Mouse (Mus musculus): Measurements from ENCODE around the gene Abcf1. TPM values are rescaled to one million over a fixed set of nuclear protein-coding genes. Genes with fewer than 3 reads are reported as not detected.
A peak's percentile ranks its signal among the peaks of the same experiment; 100 is the strongest.

Abcf1 gene
- polyA plus RNA-seq, 1 experiment from 2014 or later = 72.1 TPM

GRCm38 (mm10) chr17:36000349-36000748 is 30.8 kb upstream of the Abcf1 start:
- Histone ChIP-seq H3K4me2 (ENCODE audit: low read depth, low read length) (no peak overlapping the region), H3K4me1 (ENCODE audit: control insufficient read depth, insufficient read depth, low read length) (peaks cover 3% of the 10 kb centered on the region; the same call in 1 of the 2 replicates), H3K9me3 (ENCODE audit: control insufficient read depth, low read length) (no peaks in the 10 kb centered on the region), H3K36me3 (ENCODE audit: control insufficient read depth, insufficient read depth, low read length) (no peaks in the 10 kb centered on the region), H3K27me3 (replicated peaks; ENCODE audit: control insufficient read depth, insufficient read depth, low read length) (no peaks in the 10 kb centered on the region), H3K9ac (ENCODE audit: low read depth, low read length) (no peak overlapping the region), H3K27ac (replicated peaks; ENCODE audit: low read depth, low read length) (no peak overlapping the region), H3K4me3 (ENCODE audit: low read depth, low read length) (no peak overlapping the region)
- ATAC-seq (ENCODE audit: low read depth) = no peak
- 85% methylated on average over 4 of the region's 4 CpGs for WGBS
- DNase-seq (ENCODE audit: low spot score) = no peak

GRCm38 (mm10) chr17:35999356-35999755 is 29.8 kb upstream of the Abcf1 start:
- H3K27me3 ChIP-seq (replicated peaks; ENCODE audit: control insufficient read depth, insufficient read depth, low read length) = no peaks in the 10 kb centered on the region
- H3K9me3 ChIP-seq (ENCODE audit: control insufficient read depth, low read length) = no peaks in the 10 kb centered on the region
- H3K27ac ChIP-seq (replicated peaks; ENCODE audit: low read depth, low read length) = no peak overlapping the region
- peaks cover 4% of the 10 kb centered on the region; the same call in 1 of the 2 replicates for H3K4me1 ChIP-seq (ENCODE audit: control insufficient read depth, insufficient read depth, low read length)
- WGBS = 88% methylated on average over 7 of the region's 7 CpGs
- ATAC-seq (ENCODE audit: low read depth) (no peak), DNase-seq (ENCODE audit: low spot score) (no peak)
- no peaks in the 10 kb centered on the region for H3K36me3 ChIP-seq (ENCODE audit: control insufficient read depth, insufficient read depth, low read length)
- no peak overlapping the region for H3K4me2 ChIP-seq (ENCODE audit: low read depth, low read length)
- H3K4me3 ChIP-seq (ENCODE audit: low read depth, low read length) = no peak overlapping the region
- no peak overlapping the region for H3K9ac ChIP-seq (ENCODE audit: low read depth, low read length)

- H3K4me2 ChIP-seq (ENCODE audit: low read depth, low read length) = no peak overlapping the region
- WGBS = 94% methylated on average over 6 of the region's 6 CpGs
Measured at GRCm38 (mm10) chr17:35998545-35999305, 29.2 kb upstream of the Abcf1 start.

GRCm38 (mm10) chr17:35997713-35998510 is 28.4 kb upstream of the Abcf1 start:
- Histone ChIP-seq H3K4me2 (ENCODE audit: low read depth, low read length) (no peak overlapping the region), H3K36me3 (ENCODE audit: control insufficient read depth, insufficient read depth, low read length) (no peaks in the 10 kb centered on the region), H3K9ac (ENCODE audit: low read depth, low read length) (no peak overlapping the region), H3K4me1 (ENCODE audit: control insufficient read depth, insufficient read depth, low read length) (peaks cover 4% of the 10 kb centered on the region; the same call in 1 of the 2 replicates), H3K27ac (replicated peaks; ENCODE audit: low read depth, low read length) (no peak overlapping the region), H3K4me3 (ENCODE audit: low read depth, low read length) (no peak overlapping the region), H3K27me3 (replicated peaks; ENCODE audit: control insufficient read depth, insufficient read depth, low read length) (no peaks in the 10 kb centered on the region), H3K9me3 (ENCODE audit: control insufficient read depth, low read length) (no peaks in the 10 kb centered on the region)
- DNase-seq (ENCODE audit: low spot score) = peak; percentile 20
- no peak for ATAC-seq (ENCODE audit: low read depth)
- WGBS = 46% methylated on average over 12 of the region's 12 CpGs

More at GRCm38 (mm10) chr17:35998545-35999305, 29.2 kb upstream of the Abcf1 start:
- Histone ChIP-seq H3K27me3 (replicated peaks; ENCODE audit: control insufficient read depth, insufficient read depth, low read length) (no peaks in the 10 kb centered on the region), H3K9ac (ENCODE audit: low read depth, low read length) (no peak overlapping the region), H3K27ac (replicated peaks; ENCODE audit: low read depth, low read length) (no peak overlapping the region), H3K4me1 (ENCODE audit: control insufficient read depth, insufficient read depth, low read length) (peaks cover 4% of the 10 kb centered on the region; the same call in 1 of the 2 replicates), H3K36me3 (ENCODE audit: control insufficient read depth, insufficient read depth, low read length) (no peaks in the 10 kb centered on the region), H3K9me3 (ENCODE audit: control insufficient read depth, low read length) (no peaks in the 10 kb centered on the region), H3K4me3 (ENCODE audit: low read depth, low read length) (no peak overlapping the region)
- DNase-seq (ENCODE audit: low spot score) (no peak), ATAC-seq (ENCODE audit: low read depth) (no peak)

GRCm38 (mm10) chr17:35996949-35997348 is 27.4 kb upstream of the Abcf1 start:
- Histone ChIP-seq H3K9me3 (ENCODE audit: control insufficient read depth, low read length) (no peaks in the 10 kb centered on the region), H3K4me1 (ENCODE audit: control insufficient read depth, insufficient read depth, low read length) (peaks cover 4% of the 10 kb centered on the region; the same call in 1 of the 2 replicates), H3K4me2 (ENCODE audit: low read depth, low read length) (no peak overlapping the region), H3K36me3 (ENCODE audit: control insufficient read depth, insufficient read depth, low read length) (no peaks in the 10 kb centered on the region), H3K27me3 (replicated peaks; ENCODE audit: control insufficient read depth, insufficient read depth, low read length) (no peaks in the 10 kb centered on the region), H3K27ac (replicated peaks; ENCODE audit: low read depth, low read length) (no peak overlapping the region), H3K4me3 (ENCODE audit: low read depth, low read length) (no peak overlapping the region), H3K9ac (ENCODE audit: low read depth, low read length) (no peak overlapping the region)
- 3% methylated on average over 11 of the region's 11 CpGs for WGBS
- DNase-seq (ENCODE audit: low spot score) (peak; percentile 94), ATAC-seq (ENCODE audit: low read depth) (peak; percentile 64)

GRCm38 (mm10) chr17:35994879-35995240 is 25.3 kb upstream of the Abcf1 start:
- WGBS = 3% methylated on average over 14 of the region's 14 CpGs
- ATAC-seq (ENCODE audit: low read depth) (no peak), DNase-seq (ENCODE audit: low spot score) (no peak)
- Histone ChIP-seq H3K9ac (ENCODE audit: low read depth, low read length) (peak overlapping the region; percentile 59), H3K4me2 (ENCODE audit: low read depth, low read length) (peak overlapping the region; percentile 71), H3K4me3 (ENCODE audit: low read depth, low read length) (peak overlapping the region; percentile 46), H3K9me3 (ENCODE audit: control insufficient read depth, low read length) (no peaks in the 10 kb centered on the region), H3K27me3 (replicated peaks; ENCODE audit: control insufficient read depth, insufficient read depth, low read length) (no peaks in the 10 kb centered on the region), H3K27ac (replicated peaks; ENCODE audit: low read depth, low read length) (no peak overlapping the region), H3K36me3 (ENCODE audit: control insufficient read depth, insufficient read depth, low read length) (no peaks in the 10 kb centered on the region), H3K4me1 (ENCODE audit: control insufficient read depth, insufficient read depth, low read length) (peaks cover 4% of the 10 kb centered on the region; the same call in 1 of the 2 replicates)

GRCm38 (mm10) chr17:35994175-35994878 is 24.8 kb upstream of the Abcf1 start:
- peak overlapping the region; percentile 46 for H3K4me3 ChIP-seq (ENCODE audit: low read depth, low read length)
- peaks cover 4% of the 10 kb centered on the region for H3K36me3 ChIP-seq (ENCODE audit: control insufficient read depth, insufficient read depth, low read length)
- H3K4me1 ChIP-seq (ENCODE audit: control insufficient read depth, insufficient read depth, low read length) = peaks cover 4% of the 10 kb centered on the region; the same call in 1 of the 2 replicates
- peak overlapping the region; percentile 71 for H3K4me2 ChIP-seq (ENCODE audit: low read depth, low read length)
- H3K9ac ChIP-seq (ENCODE audit: low read depth, low read length) = peak overlapping the region; percentile 59
- H3K27ac ChIP-seq (replicated peaks; ENCODE audit: low read depth, low read length) = peak overlapping the region; percentile 59
- peak; percentile 95 for DNase-seq (ENCODE audit: low spot score)
- H3K9me3 ChIP-seq (ENCODE audit: control insufficient read depth, low read length) = no peaks in the 10 kb centered on the region
- ATAC-seq (ENCODE audit: low read depth) = peak; percentile 70
- WGBS = 3% methylated on average over 31 of the region's 31 CpGs
- no peaks in the 10 kb centered on the region for H3K27me3 ChIP-seq (replicated peaks; ENCODE audit: control insufficient read depth, insufficient read depth, low read length)

GRCm38 (mm10) chr17:35993675-35994074 is 24.1 kb upstream of the Abcf1 start:
- Histone ChIP-seq H3K4me2 (ENCODE audit: low read depth, low read length) (peak overlapping the region; percentile 71; the same call in 1 of the 2 replicates), H3K36me3 (ENCODE audit: control insufficient read depth, insufficient read depth, low read length) (peaks cover 11% of the 10 kb centered on the region), H3K4me1 (ENCODE audit: control insufficient read depth, insufficient read depth, low read length) (peaks cover 4% of the 10 kb centered on the region; the same call in 1 of the 2 replicates), H3K9me3 (ENCODE audit: control insufficient read depth, low read length) (no peaks in the 10 kb centered on the region), H3K27ac (replicated peaks; ENCODE audit: low read depth, low read length) (no peak overlapping the region), H3K9ac (ENCODE audit: low read depth, low read length) (no peak overlapping the region), H3K27me3 (replicated peaks; ENCODE audit: control insufficient read depth, insufficient read depth, low read length) (no peaks in the 10 kb centered on the region), H3K4me3 (ENCODE audit: low read depth, low read length) (peak overlapping the region; percentile 46)
- ATAC-seq (ENCODE audit: low read depth) (peak; percentile 80), DNase-seq (ENCODE audit: low spot score) (peak; percentile 89)
- WGBS = 7% methylated on average over 17 of the region's 17 CpGs
